Mouse (Mus musculus) G1E (cell line): Measurements from ENCODE around the gene Dydc1.
A peak's percentile ranks its signal among the peaks of the same experiment; 100 is the strongest.

Experiments
- CTCF ChIP-seq: IDR thresholded peaks from 2 replicates; pipeline ENCODE4 v1.5.1; 2012; ENCODE audit warnings: low read depth, low read length, inconsistent platforms, mixed read lengths
- GATA1 ChIP-seq: IDR thresholded peaks from 2 replicates; pipeline ENCODE4 v1.6.1; 2012; ENCODE audit warnings: borderline replicate concordance, low read length, inconsistent platforms, mixed read lengths
- GATA2 ChIP-seq: IDR thresholded peaks from 2 replicates; pipeline ENCODE4 v1.6.1; 2012; ENCODE audit warnings: low read depth, low read length, inconsistent platforms, borderline replicate concordance
- POLR2AphosphoS5 ChIP-seq: IDR thresholded peaks from 2 replicates; pipeline ENCODE4 v1.6.1; 2012; ENCODE audit warnings: low read depth, low read length, inconsistent platforms; ENCODE audit not compliant: insufficient replicate concordance
- TAL1 ChIP-seq: conservative IDR thresholded peaks from 2 replicates; pipeline ENCODE4 v1.6.1; 2012; ENCODE audit warnings: low read depth, low read length, inconsistent platforms, mixed read lengths

DNA sequence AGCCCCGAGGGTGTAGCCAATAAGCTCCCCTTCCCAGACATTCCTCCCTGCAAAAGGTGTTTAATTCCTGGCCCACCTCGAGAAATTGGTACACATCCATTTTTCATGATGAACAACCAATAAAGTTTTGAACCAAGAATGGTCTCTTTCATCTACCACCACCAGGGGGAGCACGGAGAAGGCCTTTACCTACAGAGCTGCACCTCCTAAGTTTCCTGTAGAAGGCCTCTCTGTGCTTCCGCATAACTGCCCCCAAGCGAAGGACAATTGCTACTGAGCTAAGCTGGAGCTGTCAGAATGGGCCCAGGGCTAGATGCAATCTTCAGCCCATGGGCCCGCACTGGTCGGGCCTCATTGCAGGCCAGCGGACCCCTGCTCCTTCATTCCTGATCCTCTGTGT lies 18.1 kb downstream of the Dydc1 start:
- peak; percentile 47; the same call in 1 of the 2 replicates for TF ChIP-seq CTCF
- TF ChIP-seq GATA1, result no peak
- no peak for TF ChIP-seq TAL1
- no peak for TF ChIP-seq POLR2AphosphoS5
- TF ChIP-seq GATA2, result no peak
